Mouse (Mus musculus) urinary bladder, postnatal 4 days (tissue): ENCODE results near the gene Cuedc2.

Source experiments
- DNase-seq, 2 experiments: peaks; one replicate each; pipeline ENCODE4 v3.0.0; 2021 to 2022; ENCODE audit warnings: low spot score in 2 of 2

Cuedc2 gene

DNA sequence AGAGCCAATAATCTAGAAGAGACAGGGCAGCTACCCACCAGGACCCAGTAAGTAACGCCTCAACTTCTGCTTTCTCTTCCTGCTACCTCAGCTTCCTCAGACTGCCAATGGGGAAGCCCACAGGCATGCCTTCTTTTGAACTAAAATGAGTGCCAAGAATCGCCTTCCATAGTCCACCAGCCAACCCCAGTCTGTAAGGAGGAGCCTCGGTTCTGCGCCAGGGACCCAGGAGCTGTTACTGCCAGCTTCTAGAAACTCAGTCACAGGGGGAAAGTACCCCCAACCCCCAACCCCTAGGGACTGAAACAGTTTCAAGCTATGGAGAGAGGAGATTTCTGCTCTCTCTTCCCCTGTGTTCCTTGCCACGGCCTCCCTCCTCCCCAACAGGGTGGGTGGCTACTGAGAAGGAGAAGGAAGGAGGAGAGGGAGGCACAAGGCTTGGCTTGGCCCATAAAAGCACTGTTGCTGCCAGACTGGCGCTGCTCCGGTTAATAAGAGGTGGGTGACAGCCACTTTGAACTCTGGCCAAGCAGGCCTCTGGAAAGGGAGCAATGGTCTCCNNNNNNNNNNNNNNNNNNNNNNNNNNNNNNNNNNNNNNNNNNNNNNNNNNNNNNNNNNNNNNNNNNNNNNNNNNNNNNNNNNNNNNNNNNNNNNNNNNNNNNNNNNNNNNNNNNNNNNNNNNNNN lies 927 bp upstream of the Cuedc2 start:
- no peak for DNase-seq

DNA sequence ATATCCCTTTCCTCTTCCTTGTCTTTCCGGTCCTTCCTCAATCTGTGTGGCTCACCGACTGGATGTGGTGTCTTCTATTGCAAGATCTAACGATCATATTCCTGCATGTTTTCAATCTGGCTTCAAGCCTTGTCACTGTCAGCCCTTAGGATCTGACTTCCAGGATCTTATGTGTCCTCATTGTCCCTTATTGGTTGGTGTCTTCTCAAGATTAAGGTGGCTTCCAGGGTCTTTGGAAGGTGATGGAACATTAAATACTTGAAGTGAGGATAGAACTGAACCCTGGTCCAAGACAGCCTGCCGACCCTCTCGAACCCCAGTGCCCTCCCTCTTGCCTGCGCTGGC lies 412 bp upstream of the Cuedc2 start:
- DNase-seq, result no peak

DNA sequence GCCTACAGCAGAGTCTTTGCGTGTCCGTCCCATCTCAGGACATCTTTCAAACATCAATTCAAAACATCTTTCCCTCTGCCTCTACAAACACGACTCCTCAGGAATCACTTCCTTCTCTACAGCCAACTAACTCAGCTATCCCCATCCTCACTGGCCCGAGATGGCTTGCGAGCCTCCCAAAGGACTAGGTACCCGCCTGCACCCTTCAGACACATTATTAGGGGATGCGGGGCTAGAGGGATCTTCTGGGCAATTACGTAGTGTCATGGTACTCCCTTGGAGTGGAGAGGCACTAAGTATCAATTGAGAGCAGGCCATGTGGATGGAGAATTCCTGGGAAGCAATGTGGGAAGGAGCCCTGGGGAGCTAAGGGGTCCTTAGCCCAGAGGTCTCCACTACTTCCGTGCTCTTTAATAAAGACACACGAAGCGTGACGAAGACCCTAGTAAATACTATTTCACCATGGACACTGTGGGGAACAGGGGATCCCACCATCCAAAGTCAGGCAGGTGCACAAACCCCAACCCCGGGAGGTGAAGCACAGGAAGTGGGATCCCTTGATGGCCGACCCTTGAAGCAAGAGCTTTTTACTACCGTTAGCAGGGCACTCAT lies 677 bp downstream of the Cuedc2 start:
- no peak for DNase-seq

GRCm38 (mm10) chr19:46333906-46334305 lies 4.6 kb downstream of the Cuedc2 start:
- DNase-seq, result no peak

GRCm38 (mm10) chr19:46332721-46333339 lies 5.7 kb downstream of the Cuedc2 start:
- no peak for DNase-seq

GRCm38 (mm10) chr19:46331936-46332335 lies 6.6 kb downstream of the Cuedc2 start:
- DNase-seq, result no peak

DNA sequence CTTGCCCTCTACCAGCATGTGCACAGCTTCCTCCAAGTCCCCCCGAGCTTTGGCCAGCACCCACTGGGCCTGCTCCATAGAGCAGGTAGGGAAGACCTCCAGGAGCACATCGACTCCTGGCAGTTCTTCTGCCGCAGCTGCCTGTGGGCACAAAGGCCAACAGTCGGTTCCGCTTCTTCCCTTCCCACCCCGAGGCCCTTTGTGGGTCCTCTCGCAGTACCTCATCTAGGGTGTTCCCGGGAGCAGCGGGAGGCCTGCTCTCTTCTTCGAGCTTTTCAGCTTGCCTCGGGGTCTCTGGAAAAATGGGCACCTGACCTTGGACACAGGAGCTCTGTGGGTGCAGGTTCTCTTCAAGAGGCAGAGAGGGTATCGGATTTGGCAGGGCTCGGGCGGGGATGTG lies 7.2 kb downstream of the Cuedc2 start:
- no peak for DNase-seq

- no peak for DNase-seq
Observed at GRCm38 (mm10) chr19:46330696-46331095, 7.8 kb downstream of the Cuedc2 start.

- DNase-seq, result peak; percentile 79 to 86
Observed at GRCm38 (mm10) chr19:46329951-46330350, 8.6 kb downstream of the Cuedc2 start.

DNA sequence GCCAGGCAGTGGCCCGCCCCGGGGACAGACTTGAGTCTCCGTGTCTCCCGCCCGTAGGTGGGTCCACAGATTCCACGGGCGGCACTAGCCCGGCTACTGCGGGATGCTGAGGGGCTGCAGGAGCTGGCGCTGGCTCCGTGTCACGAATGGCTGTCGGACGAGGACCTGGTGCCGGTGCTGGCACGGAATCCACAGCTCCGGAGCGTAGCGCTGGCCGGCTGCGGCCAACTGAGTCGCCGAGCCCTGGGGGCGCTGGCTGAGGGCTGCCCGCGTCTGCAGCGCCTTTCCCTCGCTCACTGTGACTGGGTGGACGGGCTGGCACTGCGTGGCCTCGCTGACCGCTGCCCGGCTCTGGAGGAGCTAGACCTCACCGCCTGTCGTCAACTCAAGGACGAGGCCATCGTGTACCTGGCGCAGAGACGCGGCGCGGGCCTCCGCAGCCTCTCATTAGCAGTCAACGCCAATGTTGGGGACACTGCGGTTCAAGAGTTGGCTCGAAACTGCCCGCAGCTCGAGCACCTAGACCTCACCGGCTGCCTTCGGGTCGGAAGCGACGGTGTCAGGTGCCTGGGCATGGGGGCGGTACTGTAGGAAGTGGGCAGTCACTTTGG lies 9.4 kb downstream of the Cuedc2 start:
- DNase-seq, result no peak

GRCm38 (mm10) chr19:46328081-46329030 lies 10.1 kb downstream of the Cuedc2 start, which contains the start of gene Fbxl15:
Gene Fbxl15 (plus strand): TSS chr19:46328184.
- DNase-seq, result peak; percentile 93 to 94

GRCm38 (mm10) chr19:46327531-46328064 lies 10.9 kb downstream of the Cuedc2 start:
- no peak for DNase-seq

DNA sequence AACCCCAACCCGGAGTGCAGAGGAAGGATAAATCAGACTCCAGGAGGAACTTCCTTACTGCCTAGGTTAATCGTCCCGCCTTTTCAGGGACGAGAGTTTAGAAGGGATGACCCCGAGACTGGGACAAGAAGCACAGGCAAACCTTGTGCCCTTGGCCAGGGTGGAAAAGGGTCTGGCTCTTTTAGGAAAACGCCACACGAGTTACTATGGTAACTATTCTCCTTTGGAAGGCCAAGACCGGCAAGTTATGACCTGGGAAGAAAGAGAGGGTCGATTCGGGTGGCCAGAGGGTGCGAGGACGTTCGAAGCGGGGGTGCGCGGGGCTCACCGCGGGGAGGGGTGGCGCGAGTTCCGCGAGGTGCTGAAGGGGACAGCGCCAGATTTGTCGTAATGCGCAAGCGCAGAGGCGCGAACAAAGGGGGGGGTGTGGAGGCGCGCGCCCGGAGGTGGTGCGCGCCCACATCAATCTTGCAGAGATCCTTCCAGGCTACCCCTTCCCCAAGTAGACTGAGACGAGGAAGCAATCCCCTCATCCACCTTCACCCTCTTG lies 11.7 kb downstream of the Cuedc2 start, which contains the start of gene Psd:
Gene Psd, minus strand, starts transcription at position 401 of the 550 bp plus-strand sequence.
- no peak for DNase-seq

GRCm38 (mm10) chr19:46326019-46326755 lies 12.3 kb downstream of the Cuedc2 start:
- DNase-seq, result no peak

DNA sequence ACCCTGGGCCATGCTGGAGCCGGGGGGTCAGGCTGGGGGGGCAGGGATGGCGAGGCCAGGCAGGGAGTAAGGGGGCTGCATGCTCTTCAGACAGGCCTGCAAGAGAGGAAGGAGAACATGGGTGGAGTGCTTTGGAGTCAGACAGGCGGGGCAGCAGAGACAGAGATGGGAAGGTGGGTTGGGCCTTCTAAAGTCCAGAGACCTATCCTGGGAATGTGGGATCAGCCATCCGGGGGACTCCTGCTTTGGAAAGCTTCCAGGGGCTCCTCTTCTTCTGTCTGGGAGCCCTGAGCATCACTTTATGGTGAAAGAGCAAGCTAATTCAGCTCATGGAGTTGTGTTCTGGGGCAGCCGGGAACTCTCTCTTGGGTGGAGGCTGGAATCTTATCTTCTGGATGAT lies 13.6 kb downstream of the Cuedc2 start:
- no peak for DNase-seq

DNA sequence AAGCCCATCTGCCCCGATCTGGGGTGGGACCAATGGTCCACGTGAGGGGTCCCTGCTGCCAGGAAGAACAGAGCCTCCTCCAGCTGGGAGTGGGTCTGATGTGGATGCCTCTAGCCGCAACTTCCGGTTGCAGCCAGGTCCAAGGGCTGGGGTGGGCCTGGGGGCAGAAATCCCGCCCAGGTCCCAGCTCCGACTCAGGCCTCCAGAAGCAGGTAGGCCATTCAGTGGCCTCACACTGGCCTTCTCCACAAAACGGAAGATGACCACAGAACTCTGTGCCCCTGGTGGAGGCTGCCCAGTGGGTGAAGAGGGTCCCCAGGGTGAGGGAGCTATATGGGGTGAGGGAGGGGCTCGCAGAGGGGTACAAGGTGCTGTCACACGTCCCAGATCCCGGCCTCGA lies 14.1 kb downstream of the Cuedc2 start:
- peak in 1 of 2 experiments; percentile 57 for DNase-seq

GRCm38 (mm10) chr19:46323716-46324115 lies 14.8 kb downstream of the Cuedc2 start:
- DNase-seq, result no peak

DNA sequence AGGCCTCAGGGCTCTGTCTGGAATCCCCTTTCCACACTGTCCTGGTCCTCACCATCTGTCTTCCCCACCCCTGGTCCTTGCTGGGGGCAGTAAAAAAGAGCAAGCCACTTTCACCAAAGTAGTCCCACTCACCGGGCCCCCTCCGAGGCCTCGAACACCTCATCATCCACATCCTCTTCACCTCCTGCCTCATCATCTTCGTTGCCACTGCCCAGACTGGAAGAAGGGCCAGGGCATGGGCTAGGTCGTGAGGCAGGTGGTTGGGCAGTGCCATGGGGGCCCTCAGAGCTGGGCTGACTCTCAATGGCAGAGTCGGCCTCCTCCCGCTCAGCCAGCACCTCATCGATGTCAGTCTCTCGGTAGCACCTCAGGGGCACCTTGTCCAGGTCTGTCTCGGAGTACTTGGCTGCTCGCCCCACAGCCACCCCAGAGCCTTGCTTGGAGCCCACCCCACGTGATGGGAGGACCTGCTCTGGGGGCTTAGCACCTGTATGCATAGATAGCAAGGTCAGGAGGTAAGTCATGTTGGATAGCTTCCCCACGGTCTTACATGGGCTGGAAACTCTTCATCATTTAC lies 15.4 kb downstream of the Cuedc2 start:
- DNase-seq, result peak in 1 of 2 experiments; percentile 56

- no peak for DNase-seq
Observed at GRCm38 (mm10) chr19:46322144-46322995, 16.1 kb downstream of the Cuedc2 start.
